Mouse (Mus musculus) layer of hippocampus, adult 8-10 months (tissue): Measurements from ENCODE around the gene Podxl. TPM values are rescaled to one million over a fixed set of nuclear protein-coding genes. Genes with fewer than 3 reads are reported as not detected.

Experiments used
- DNase-seq, 2 experiments: peaks; one replicate each; pipeline ENCODE4 v3.0.0; 2022; ENCODE audit warnings: low spot score in 2 of 2
- total RNA-seq, 4 experiments: library from RNA; stranded (reverse); gene quantifications; 2 replicates each; pipeline ENCODE4 v1.2.4; 2022

Podxl gene
- total RNA-seq, 4 experiments from 2014 or later = 17.8 to 20.8 (median 18.8) TPM

GRCm38 (mm10) chr6:31524647-31525046 is 39.1 kb downstream of the Podxl start:
- DNase-seq = no peak

GRCm38 (mm10) chr6:31524121-31524520 is 39.7 kb downstream of the Podxl start:
- DNase-seq = no peak

DNA sequence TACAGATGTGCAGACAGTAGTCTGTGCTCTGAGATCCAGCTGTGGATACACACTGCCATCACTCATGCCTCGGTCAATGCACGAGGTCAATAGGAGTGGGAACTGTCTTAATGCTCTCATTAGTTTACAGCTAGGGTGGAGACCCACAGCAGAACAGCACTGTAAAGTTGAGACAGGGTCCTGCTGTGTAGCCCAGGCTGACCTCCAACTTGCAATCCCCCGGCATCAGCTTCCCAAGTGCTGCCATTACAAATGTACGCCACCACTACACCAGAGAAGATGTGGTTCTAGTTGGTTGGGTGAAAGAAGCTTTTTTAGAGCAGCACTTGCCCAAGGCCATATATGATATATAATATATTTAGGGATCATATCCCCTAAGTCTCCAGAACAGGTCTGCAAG is 40.1 kb downstream of the Podxl start:
- no peak for DNase-seq

- no peak for DNase-seq
These were observed 40.7 kb downstream of the Podxl start for GRCm38 (mm10) chr6:31523039-31523438.

DNA sequence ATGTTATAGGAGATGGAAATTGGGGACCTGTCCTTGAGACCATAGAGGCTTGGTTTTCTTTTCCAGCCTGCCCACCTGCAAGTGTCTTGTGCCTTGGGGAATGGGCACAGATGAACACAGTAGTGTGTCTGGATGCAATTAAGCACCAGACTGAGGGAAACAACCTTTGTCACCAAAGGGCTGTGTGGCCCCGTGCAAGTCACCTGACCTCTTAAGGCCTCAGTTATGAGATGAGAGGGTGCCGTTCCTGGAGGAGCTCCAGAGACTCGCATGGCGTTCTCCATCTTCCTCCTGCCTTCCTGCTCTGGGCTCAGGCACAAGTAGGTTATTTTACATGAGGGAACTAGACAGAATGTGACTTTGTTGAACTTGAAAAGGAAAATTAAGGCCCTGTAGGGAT is 41.3 kb downstream of the Podxl start:
- DNase-seq = no peak

DNA sequence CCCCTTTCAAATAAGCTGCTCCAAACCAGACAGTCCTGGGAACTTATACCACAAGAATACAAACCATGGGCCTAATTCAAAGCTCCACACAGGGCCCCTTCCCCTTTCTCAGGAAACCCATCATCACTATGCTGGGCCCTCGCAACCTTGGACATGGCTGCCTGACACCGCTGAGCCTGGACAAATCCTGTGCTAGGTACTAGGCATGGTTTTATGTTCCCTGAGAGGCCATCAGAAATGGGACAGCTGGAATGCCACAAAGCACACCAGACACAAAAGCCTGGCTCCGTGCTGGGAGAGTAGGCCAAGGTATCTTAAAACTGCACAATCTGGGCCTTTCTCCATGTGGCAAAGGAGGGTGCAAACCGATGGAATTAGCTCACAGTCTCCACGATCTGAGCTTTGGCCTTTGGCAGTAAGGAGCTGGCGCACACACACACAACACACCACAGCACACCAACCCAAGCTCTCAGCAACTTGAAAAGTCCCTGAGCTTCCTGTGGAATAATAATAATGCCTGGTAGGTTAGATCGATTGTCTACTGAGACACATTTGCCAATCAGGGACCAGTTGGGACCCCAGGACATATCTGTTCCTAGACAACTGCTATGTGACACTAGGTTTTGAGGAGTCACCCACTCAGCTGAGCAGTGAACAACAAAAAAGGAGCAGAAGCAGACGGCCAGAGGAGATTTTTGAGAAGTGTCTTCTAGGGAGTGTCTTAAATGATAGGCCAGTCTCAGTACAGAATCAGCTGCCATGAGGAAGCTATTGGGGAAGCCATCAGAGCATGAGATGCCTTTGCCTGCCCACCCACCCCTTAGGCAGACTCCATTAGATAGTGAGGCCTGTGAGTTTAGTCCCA is 42.1 kb downstream of the Podxl start:
- DNase-seq = no peak

DNA sequence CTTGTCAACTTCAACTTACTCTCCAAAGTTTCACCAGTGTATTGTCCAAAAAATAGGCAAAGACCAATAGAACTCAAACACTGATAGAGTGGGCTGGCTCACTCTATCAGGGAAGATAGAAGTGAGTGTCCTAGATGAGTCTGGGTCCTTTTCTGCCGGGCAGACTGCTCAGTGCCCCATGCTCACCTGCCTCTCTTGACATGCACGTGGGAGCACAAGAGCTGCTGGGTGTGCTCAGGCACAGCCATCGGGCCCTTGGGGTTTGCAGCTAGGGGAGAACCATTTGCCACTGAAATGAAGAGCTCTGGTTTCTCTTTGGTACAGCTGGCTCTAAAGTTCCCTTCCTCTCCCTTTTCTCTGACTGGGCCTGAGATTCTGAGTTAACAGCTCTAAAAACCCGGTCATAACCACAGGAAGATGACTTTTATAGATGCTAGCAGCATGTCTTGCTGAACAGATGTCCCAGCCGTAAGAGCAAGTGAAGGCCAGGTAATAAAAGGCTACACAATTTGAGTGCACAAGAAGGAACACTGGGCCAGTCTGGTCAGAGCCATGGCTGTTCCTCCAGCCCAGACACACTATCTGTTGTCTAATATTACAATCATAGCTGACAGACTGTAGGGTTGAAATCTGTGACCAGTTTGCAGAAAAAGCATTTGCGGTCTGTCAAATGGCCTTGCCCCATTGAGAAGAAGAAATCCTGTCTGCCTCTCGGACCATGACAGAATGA is 43.1 kb downstream of the Podxl start:
- DNase-seq = no peak

GRCm38 (mm10) chr6:31519001-31519471 is 44.7 kb downstream of the Podxl start:
- no peak for DNase-seq

- no peak for DNase-seq
These were observed 45.5 kb downstream of the Podxl start for GRCm38 (mm10) chr6:31518338-31518698.

DNA sequence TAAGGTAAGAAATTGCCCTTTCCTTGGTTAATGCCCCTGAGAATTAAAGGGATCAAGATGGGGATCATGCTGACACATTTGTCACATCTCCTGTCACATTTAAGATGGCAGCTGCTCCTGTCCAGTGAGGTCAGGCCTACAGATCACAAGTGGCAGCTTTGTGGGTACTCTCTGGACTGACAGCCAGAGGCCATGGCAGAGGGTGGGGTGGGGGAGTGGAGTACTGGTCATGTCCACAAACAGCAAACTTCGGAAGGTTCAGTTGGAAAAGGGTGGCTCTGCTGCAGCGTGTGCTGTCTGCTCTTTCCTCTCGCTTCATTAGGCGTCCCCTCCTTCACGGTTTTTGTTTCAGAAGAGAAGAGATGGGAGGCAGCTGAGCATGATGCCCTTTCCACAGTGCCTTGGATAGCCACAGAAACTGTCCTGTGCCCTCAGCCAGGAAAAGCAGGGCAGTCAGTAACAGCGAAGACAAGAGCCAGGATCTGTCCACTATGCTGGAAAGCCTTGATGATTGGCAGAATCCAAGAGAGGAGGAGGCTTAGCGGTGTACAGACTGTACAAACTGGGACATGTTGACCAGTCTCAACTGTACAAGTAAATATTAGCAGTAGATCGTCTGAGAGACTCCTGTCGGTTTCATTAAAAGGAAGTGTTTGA is 46.0 kb downstream of the Podxl start:
- DNase-seq = no peak

DNA sequence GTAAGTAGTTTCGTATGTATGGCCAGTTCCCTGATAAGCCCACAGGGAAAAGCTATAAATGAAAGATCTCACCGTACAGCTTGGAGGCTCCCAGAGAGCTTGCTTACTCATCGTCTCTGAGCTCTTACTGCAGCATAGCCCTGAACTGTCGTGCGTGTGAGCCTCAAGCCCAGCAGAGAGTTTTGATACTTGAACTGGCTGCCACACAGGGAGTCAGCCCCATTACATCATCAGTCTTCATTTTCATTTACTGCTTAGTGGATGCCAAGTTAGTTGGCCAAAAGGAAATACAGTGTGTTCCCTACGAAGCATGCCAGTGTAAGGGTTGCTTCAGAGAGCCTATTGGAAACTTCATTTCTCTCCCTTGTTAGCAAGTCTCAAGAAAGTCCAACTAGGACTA is 50.1 kb downstream of the Podxl start:
- DNase-seq = no peak

DNA sequence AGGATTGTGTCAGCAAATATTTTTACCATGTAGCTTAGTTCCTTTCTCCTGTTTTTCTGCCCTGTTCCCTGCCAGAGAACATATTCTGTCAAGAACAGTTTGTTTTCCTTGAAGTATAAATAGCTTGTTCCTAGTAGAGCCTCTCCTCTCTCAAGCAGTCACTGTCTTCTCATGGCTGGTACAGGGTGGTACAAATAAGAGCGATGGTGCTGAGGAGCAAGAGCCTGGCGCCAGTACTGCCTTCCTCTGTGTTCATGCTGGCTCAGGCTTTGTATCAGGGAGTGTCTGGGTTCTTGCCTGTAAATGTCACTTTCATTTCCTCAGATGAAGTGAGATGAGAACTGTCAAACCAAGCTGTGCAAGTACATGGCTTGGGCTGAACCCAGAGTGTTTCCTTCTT is 61.2 kb downstream of the Podxl start:
- no peak for DNase-seq

DNA sequence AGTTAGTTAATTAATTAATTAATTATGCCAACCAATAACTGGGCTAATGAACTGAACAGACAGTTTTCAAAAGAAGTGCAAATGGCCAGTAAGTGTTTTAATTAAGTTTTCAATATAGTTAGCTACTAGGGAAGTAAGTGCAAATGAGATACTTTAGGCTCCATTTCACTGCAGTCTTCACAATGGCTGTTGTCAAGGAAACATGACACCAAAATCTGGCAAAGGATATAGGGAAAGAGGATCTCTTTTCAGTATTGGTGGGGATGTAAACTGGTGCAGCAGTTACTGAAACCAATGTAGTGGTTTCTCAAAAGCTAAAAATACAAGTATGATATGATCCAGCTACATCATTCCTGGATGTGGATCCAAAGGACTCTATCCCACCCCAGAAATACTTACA is 63.1 kb downstream of the Podxl start:
- no peak for DNase-seq

DNA sequence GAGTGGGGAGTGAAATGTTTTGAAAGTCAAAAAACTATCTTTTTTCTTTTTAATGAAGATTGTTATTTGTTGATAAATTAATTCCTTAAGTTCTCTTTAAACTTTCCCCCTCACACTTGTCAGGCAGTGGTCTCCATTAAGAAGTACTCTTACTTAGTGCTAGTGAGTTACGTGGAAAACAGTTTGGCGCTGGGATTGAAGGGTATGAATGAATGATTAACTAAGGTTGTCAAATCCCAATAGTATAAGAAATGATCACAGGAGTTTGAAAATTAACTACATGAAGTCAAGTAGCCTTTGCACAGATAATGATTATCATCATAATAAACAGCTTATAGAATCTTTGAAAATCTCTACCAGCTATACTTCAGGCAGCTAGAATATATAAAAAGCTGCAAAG is 63.5 kb downstream of the Podxl start:
- DNase-seq = no peak

- DNase-seq = no peak
These were observed 63.9 kb downstream of the Podxl start for GRCm38 (mm10) chr6:31499836-31500235.

DNA sequence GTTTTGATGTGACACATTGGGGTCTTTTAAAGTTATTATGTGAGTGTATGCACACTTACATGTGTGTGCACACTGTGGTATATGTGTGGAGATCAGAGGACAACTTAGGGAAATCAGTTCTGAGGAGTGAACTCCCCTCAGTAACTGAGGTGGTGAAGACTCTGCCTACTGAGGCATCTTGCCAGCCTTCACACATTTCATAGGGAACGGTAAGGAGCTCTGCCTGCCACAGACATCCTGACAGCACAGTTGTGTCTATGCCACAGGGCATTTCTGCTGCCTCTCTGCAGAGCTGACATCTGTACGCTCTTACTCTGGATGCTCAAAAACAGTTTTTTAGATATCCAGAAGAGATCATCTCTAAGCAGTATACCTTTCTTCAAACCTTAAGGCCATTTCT is 67.6 kb downstream of the Podxl start:
- DNase-seq = no peak

- DNase-seq = no peak
These were observed 68.6 kb downstream of the Podxl start for GRCm38 (mm10) chr6:31495122-31495731.

DNA sequence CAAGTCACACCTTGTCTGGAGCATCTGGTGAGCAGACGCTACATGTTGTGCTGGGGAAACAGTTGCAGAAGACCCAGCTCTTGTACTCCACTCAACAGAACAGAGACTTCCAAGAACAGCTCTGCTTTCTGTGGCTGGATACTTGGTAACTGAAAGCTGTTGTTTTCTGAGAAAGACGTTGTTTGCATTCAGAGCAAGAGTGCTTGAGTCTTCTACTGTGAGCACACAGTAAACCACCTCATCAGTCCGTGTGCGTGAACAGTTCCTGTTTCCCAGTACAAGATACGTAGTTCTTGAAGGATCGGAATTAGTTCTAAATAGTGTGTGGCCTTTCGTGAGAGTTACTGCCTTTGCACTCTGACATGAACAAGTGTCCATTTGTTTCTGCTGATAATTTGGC is 73.8 kb downstream of the Podxl start:
- DNase-seq = no peak

DNA sequence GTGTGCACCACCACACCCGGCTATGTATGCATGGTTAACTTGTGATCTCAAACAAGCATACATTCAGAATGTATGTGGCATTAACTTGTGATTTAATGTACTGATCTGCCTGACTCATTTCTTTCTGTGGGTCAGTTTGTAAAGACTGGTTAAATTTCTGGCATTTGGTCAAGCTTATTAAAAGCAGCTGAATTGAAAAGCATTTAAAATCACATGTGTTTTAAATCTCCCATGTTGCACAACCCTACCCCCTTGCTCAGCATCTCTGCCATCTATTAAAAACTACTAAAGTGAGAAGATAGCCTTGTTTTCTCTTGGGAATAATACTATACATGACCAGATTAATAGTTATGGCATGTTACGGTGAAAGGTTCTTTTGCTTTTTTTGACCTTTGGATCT is 77.2 kb downstream of the Podxl start:
- no peak for DNase-seq

- no peak for DNase-seq
These were observed 83.8 kb downstream of the Podxl start for GRCm38 (mm10) chr6:31480008-31480407.

DNA sequence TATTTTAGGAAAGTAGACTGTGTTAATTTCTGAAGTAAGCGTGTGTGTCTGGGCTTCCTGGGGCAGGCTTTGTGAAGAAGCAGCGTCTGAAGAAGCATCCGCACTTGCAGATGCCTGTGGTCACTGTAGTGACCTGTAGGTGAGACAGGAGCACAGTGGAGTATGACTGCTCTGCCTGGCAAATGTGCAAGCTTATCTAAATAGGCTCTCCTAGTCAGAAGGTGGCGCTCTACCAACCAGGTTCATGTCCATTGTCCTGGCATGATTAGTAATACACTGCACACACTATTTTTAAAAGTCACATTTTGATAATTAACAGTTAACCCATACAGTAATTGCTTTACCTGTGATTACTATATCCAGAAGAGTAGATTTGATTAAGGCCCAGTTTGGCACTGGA is 85.6 kb downstream of the Podxl start:
- DNase-seq = no peak
